Mouse (Mus musculus): ENCODE measurements at regions not wholly inside any gene's neighbourhood (a gene's known extent, or its start where the extent isn't known, plus 50 kb on each side); places are given as distances from the start of the nearest gene placed in this dataset.

GRCm38 (mm10) chr8:128107041-128107440 lies 251.4 kb upstream of the Nrp1 start:
- no peak overlapping the region for H3K4me3 ChIP-seq (ENCODE audit: low read depth, low read length)
- no peak overlapping the region for H3K27ac ChIP-seq (ENCODE audit: low read depth, low read length)
- no peaks in the 10 kb centered on the region for H3K27me3 ChIP-seq (ENCODE audit: control insufficient read depth, insufficient read depth, low read length)
- WGBS: 84% methylated on average over 7 of the region's 7 CpGs
- no peaks in the 10 kb centered on the region for H3K36me3 ChIP-seq (ENCODE audit: control insufficient read depth, insufficient read depth, low read length)
- H3K9me3 ChIP-seq (ENCODE audit: control insufficient read depth, low read length): no peaks in the 10 kb centered on the region
- no peaks in the 10 kb centered on the region for H3K4me1 ChIP-seq (ENCODE audit: control insufficient read depth, insufficient read depth, low read length)
- no peak overlapping the region for H3K9ac ChIP-seq (ENCODE audit: low read length)
- no peak for DNase-seq (ENCODE audit: low spot score, missing footprints)
- no peak for ATAC-seq (ENCODE audit: low FRiP score)
- H3K4me2 ChIP-seq: no peak overlapping the region

DNA sequence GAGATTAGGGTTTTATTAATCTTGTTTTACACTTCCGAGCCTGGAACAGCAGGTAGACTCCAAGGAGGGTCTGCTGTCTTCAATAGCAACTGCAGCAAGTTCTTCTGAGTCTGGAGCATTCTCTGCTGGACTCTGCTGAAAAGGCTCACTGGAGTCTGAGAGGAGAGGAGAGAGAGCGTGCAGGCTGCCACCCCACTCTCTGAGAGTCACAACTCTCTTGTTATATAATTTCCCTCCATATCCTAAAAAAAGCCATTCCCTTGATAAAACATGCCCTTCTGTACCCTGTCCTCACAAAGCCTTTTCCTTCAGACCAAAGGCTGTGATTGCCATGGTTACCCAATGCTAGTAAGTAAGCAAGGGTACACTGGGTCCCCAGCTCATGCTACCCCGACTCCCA lies 249.4 kb upstream of the Nrp1 start:
- H3K27me3 ChIP-seq (ENCODE audit: control insufficient read depth, insufficient read depth, low read length): no peaks in the 10 kb centered on the region
- no peak overlapping the region for H3K9ac ChIP-seq (ENCODE audit: low read length)
- no peak overlapping the region for H3K27ac ChIP-seq (ENCODE audit: low read depth, low read length)
- 75% methylated on average over 3 of the region's 3 CpGs for WGBS
- no peak for DNase-seq (ENCODE audit: low spot score, missing footprints)
- H3K4me2 ChIP-seq: no peak overlapping the region
- no peaks in the 10 kb centered on the region for H3K4me1 ChIP-seq (ENCODE audit: control insufficient read depth, insufficient read depth, low read length)
- no peak overlapping the region for H3K4me3 ChIP-seq (ENCODE audit: low read depth, low read length)
- H3K36me3 ChIP-seq (ENCODE audit: control insufficient read depth, insufficient read depth, low read length): no peaks in the 10 kb centered on the region
- ATAC-seq (ENCODE audit: low FRiP score): no peak
- no peaks in the 10 kb centered on the region for H3K9me3 ChIP-seq (ENCODE audit: control insufficient read depth, low read length)

DNA sequence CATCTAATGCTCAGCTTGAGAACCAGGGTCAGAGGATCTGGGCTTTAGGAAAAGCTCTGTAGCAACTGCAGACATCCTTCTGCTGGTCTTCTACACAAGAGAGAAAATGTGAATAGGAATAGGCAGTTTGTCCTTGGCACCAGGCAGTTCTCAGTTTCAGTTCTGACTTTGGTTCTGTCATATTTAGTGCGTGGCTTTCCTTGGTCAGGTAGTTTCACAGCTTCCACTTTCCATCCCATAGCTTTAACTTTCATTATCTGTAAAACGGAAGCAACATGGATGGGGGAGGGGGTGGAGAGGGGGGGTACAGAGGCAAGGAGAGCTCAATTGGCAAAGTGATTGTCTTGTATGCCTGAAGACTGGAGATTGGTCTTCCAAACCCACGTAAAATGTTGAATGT lies 247.3 kb upstream of the Nrp1 start:
- ATAC-seq (ENCODE audit: low FRiP score): no peak
- Histone ChIP-seq H3K9me3 (ENCODE audit: control insufficient read depth, low read length) (no peaks in the 10 kb centered on the region), H3K4me2 (no peak overlapping the region), H3K27me3 (ENCODE audit: control insufficient read depth, insufficient read depth, low read length) (no peaks in the 10 kb centered on the region), H3K4me3 (ENCODE audit: low read depth, low read length) (no peak overlapping the region), H3K4me1 (ENCODE audit: control insufficient read depth, insufficient read depth, low read length) (no peaks in the 10 kb centered on the region), H3K27ac (ENCODE audit: low read depth, low read length) (no peak overlapping the region), H3K36me3 (ENCODE audit: control insufficient read depth, insufficient read depth, low read length) (no peaks in the 10 kb centered on the region), H3K9ac (ENCODE audit: low read length) (no peak overlapping the region)
- no peak for DNase-seq (ENCODE audit: low spot score, missing footprints)
- WGBS: 84% methylated on average over 3 of the region's 3 CpGs

GRCm38 (mm10) chr8:128113116-128113515 lies 245.3 kb upstream of the Nrp1 start:
- Histone ChIP-seq H3K4me1 (ENCODE audit: control insufficient read depth, insufficient read depth, low read length) (no peaks in the 10 kb centered on the region), H3K9ac (ENCODE audit: low read length) (no peak overlapping the region), H3K27ac (ENCODE audit: low read depth, low read length) (no peak overlapping the region), H3K4me3 (ENCODE audit: low read depth, low read length) (no peak overlapping the region), H3K9me3 (ENCODE audit: control insufficient read depth, low read length) (no peaks in the 10 kb centered on the region), H3K4me2 (no peak overlapping the region), H3K36me3 (ENCODE audit: control insufficient read depth, insufficient read depth, low read length) (no peaks in the 10 kb centered on the region), H3K27me3 (ENCODE audit: control insufficient read depth, insufficient read depth, low read length) (no peaks in the 10 kb centered on the region)
- 91% methylated on average over 1 of the region's 1 CpGs for WGBS
- DNase-seq (ENCODE audit: low spot score, missing footprints): no peak
- ATAC-seq (ENCODE audit: low FRiP score): no peak

GRCm38 (mm10) chr8:128141290-128141966 lies 217.0 kb upstream of the Nrp1 start:
- no peak overlapping the region for H3K9ac ChIP-seq (ENCODE audit: low read length)
- WGBS: 81% methylated on average over 4 of the region's 4 CpGs
- no peaks in the 10 kb centered on the region for H3K36me3 ChIP-seq (ENCODE audit: control insufficient read depth, insufficient read depth, low read length)

GRCm38 (mm10) chr8:128148351-128148942 lies 210.0 kb upstream of the Nrp1 start:
- Histone ChIP-seq H3K4me2 (no peak overlapping the region), H3K27me3 (ENCODE audit: control insufficient read depth, insufficient read depth, low read length) (no peaks in the 10 kb centered on the region), H3K9ac (ENCODE audit: low read length) (no peak overlapping the region), H3K4me1 (ENCODE audit: control insufficient read depth, insufficient read depth, low read length) (no peaks in the 10 kb centered on the region), H3K36me3 (ENCODE audit: control insufficient read depth, insufficient read depth, low read length) (no peaks in the 10 kb centered on the region), H3K4me3 (ENCODE audit: low read depth, low read length) (no peak overlapping the region), H3K9me3 (ENCODE audit: control insufficient read depth, low read length) (no peaks in the 10 kb centered on the region), H3K27ac (ENCODE audit: low read depth, low read length) (no peak overlapping the region)
- DNase-seq (ENCODE audit: low spot score, missing footprints) (no peak), ATAC-seq (ENCODE audit: low FRiP score) (no peak)
- 90% methylated on average over 3 of the region's 3 CpGs for WGBS

More at GRCm38 (mm10) chr8:128141290-128141966, 217.0 kb upstream of the Nrp1 start:
- no peak overlapping the region for H3K4me3 ChIP-seq (ENCODE audit: low read depth, low read length)
- no peaks in the 10 kb centered on the region for H3K27me3 ChIP-seq (ENCODE audit: control insufficient read depth, insufficient read depth, low read length)
- H3K27ac ChIP-seq (ENCODE audit: low read depth, low read length): no peak overlapping the region
- DNase-seq (ENCODE audit: low spot score, missing footprints): no peak
- ATAC-seq (ENCODE audit: low FRiP score): no peak
- no peaks in the 10 kb centered on the region for H3K9me3 ChIP-seq (ENCODE audit: control insufficient read depth, low read length)
- H3K4me1 ChIP-seq (ENCODE audit: control insufficient read depth, insufficient read depth, low read length): no peaks in the 10 kb centered on the region
- no peak overlapping the region for H3K4me2 ChIP-seq

GRCm38 (mm10) chr8:128155604-128156003 lies 202.8 kb upstream of the Nrp1 start:
- DNase-seq (ENCODE audit: low spot score, missing footprints) (no peak), ATAC-seq (ENCODE audit: low FRiP score) (no peak)
- Histone ChIP-seq H3K9ac (ENCODE audit: low read length) (no peak overlapping the region), H3K27me3 (ENCODE audit: control insufficient read depth, insufficient read depth, low read length) (no peaks in the 10 kb centered on the region), H3K4me2 (no peak overlapping the region), H3K9me3 (ENCODE audit: control insufficient read depth, low read length) (no peaks in the 10 kb centered on the region), H3K4me3 (ENCODE audit: low read depth, low read length) (no peak overlapping the region), H3K27ac (ENCODE audit: low read depth, low read length) (no peak overlapping the region), H3K4me1 (ENCODE audit: control insufficient read depth, insufficient read depth, low read length) (no peaks in the 10 kb centered on the region), H3K36me3 (ENCODE audit: control insufficient read depth, insufficient read depth, low read length) (no peaks in the 10 kb centered on the region)

DNA sequence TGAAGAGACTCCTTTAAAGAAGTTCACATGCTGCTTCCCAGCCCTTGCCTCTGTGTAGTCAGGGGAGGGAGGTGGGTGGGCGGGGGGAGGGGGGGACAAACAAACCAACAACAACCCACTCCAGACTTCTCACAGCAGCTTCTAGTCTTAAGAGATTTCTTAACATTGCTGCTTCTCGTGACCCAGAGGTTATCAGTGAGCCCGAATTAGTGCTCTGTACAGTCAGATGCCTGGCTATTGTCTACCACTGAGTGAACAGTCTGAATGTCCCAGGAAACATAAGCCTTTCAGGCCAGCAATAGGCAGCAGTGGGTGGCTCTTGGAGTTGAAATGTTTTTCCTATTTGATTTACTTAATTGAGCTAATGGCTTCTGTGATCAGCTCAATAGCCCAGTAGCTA lies 202.2 kb upstream of the Nrp1 start:
- 40% methylated on average over 3 of the region's 3 CpGs for WGBS
- no peaks in the 10 kb centered on the region for H3K4me1 ChIP-seq (ENCODE audit: control insufficient read depth, insufficient read depth, low read length)
- no peak overlapping the region for H3K4me3 ChIP-seq (ENCODE audit: low read depth, low read length)
- no peak overlapping the region for H3K4me2 ChIP-seq
- no peaks in the 10 kb centered on the region for H3K27me3 ChIP-seq (ENCODE audit: control insufficient read depth, insufficient read depth, low read length)
- no peak overlapping the region for H3K9ac ChIP-seq (ENCODE audit: low read length)
- no peaks in the 10 kb centered on the region for H3K9me3 ChIP-seq (ENCODE audit: control insufficient read depth, low read length)
- no peaks in the 10 kb centered on the region for H3K36me3 ChIP-seq (ENCODE audit: control insufficient read depth, insufficient read depth, low read length)
- ATAC-seq (ENCODE audit: low FRiP score) (no peak), DNase-seq (ENCODE audit: low spot score, missing footprints) (no peak)
- no peak overlapping the region for H3K27ac ChIP-seq (ENCODE audit: low read depth, low read length)

DNA sequence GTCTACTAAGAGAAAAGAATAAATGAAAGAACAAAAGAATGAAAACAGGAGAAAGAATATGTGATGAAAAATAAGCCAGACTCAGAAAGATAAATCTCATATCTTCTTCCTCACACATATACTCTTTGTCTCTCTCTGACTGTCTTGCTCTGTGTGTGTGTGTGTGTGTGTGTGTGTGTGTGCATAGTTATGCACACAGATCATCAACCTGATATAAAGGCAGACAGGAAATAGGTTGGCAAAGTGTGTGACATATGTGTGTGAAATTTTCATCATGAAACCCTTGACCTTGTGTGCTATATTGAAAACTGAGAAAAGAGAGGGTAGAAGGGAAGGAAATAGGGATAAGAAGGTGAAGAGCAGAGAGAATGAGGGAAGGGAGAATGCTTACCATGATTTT lies 195.5 kb upstream of the Nrp1 start:
- ATAC-seq (ENCODE audit: low FRiP score) (no peak), DNase-seq (ENCODE audit: low spot score, missing footprints) (no peak)
- no peak overlapping the region for H3K4me3 ChIP-seq (ENCODE audit: low read depth, low read length)
- H3K4me1 ChIP-seq (ENCODE audit: control insufficient read depth, insufficient read depth, low read length): no peaks in the 10 kb centered on the region
- H3K27ac ChIP-seq (ENCODE audit: low read depth, low read length): no peak overlapping the region
- no peak overlapping the region for H3K4me2 ChIP-seq
- H3K9ac ChIP-seq (ENCODE audit: low read length): no peak overlapping the region
- H3K36me3 ChIP-seq (ENCODE audit: control insufficient read depth, insufficient read depth, low read length): no peaks in the 10 kb centered on the region
- H3K27me3 ChIP-seq (ENCODE audit: control insufficient read depth, insufficient read depth, low read length): no peaks in the 10 kb centered on the region
- H3K9me3 ChIP-seq (ENCODE audit: control insufficient read depth, low read length): no peaks in the 10 kb centered on the region
